Mouse (Mus musculus) heart, adult 9 months (tissue): ENCODE results near the gene Wdr46.
"Not testable (repeated sequence)": the region's sequence is repeated elsewhere in the genome, so short reads cannot be mapped to it uniquely, and the experiment has no call there.

Source experiments
- DNase-seq, 2 experiments: peaks; one replicate each; pipeline ENCODE4 v3.0.0; 2022; ENCODE audit warnings: low spot score in 2 of 2

The Wdr46 gene

GRCm38 (mm10) chr17:33979512-33980050 is 39.1 kb downstream of the Wdr46 start:
- no peak for DNase-seq

GRCm38 (mm10) chr17:33980181-33981035 is 39.9 kb downstream of the Wdr46 start:
- no peak for DNase-seq

GRCm38 (mm10) chr17:33981192-33981909 is 40.9 kb downstream of the Wdr46 start:
- peak; percentile 93 for DNase-seq

GRCm38 (mm10) chr17:33982136-33982535 is 41.7 kb downstream of the Wdr46 start:
- not testable (repeated sequence) for DNase-seq

- DNase-seq, result peak in 1 of 2 experiments; percentile 36
These were observed 51.6 kb downstream of the Wdr46 start for GRCm38 (mm10) chr17:33991788-33992664.

- DNase-seq, result no peak
These were observed 54.5 kb downstream of the Wdr46 start for GRCm38 (mm10) chr17:33994959-33995358.

GRCm38 (mm10) chr17:33995651-33996050 is 55.2 kb downstream of the Wdr46 start:
- no peak for DNase-seq

- DNase-seq, result not testable (repeated sequence)
These were observed 56.6 kb downstream of the Wdr46 start for GRCm38 (mm10) chr17:33997025-33997424.

GRCm38 (mm10) chr17:33998697-33999096 is 58.2 kb downstream of the Wdr46 start:
- DNase-seq, result not testable (repeated sequence)
